Mouse (Mus musculus) erythroblast, embryonic 14.5 days (primary cell): ENCODE measurements around the gene Abcb9.

Experiments
- GATA1 ChIP-seq: IDR thresholded peaks from 2 replicates; pipeline ENCODE4 v1.6.1; 2012; ENCODE audit warnings: low read length, inconsistent platforms, mixed read lengths
- TAL1 ChIP-seq: IDR thresholded peaks from 3 replicates; pipeline ENCODE4 v1.6.1; 2012; ENCODE audit warnings: low read length, inconsistent platforms, mixed read lengths

DNA sequence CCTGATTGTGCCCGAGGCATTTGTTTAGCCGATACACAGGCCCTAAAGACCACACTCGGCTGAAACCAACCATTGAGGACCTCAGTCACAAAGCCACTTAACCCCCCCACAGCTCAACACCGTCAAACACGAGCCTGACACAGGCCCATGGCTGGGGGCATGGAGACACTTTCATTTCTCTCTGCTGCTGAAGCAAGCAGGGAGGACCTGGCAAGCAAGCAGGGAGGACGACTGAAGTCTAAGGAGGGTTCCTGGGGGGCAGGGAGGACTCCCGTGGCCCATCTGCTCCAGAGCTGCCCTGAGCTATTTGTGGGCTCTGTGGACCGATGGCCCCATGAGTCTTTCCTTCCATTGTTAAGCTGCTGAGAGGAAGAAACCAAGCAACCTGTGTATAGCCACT is 83.7 kb downstream of the Abcb9 start:
- no peak for TF ChIP-seq GATA1
- TF ChIP-seq TAL1: no peak
